Comparison of ENCODE assay signal across 26 mouse cellular contexts in genomic region chr10:71050722-71051333, GRCm38 (mm10).
"Had no signal": no experiment of that assay in that cellular context is flagged by ENCODE, and none has a peak within 500 bp of the region (broad histone marks: within the 10 kb centered on the region; RNA-seq: fewer than 3 reads in every experiment).

No protein-coding gene starts in this region.

- ATAC-seq: liver, embryonic 12.5 days; midbrain, embryonic 13.5 days; midbrain, embryonic 16.5 days had no signal

- H3K9me3 ChIP-seq: limb, embryonic 10.5 days; limb, embryonic 13.5 days; liver, embryonic 15.5 days; lung, embryonic 15.5 days; midbrain, embryonic 10.5 days; midbrain, embryonic 13.5 days; neural tube, embryonic 13.5 days had no signal

- H3K4me1 ChIP-seq: limb, embryonic 10.5 days; liver, embryonic 12.5 days; liver, embryonic 15.5 days; megakaryocyte, embryonic 14.5 days; midbrain, embryonic 13.5 days had no signal

- H3K9ac ChIP-seq: limb, embryonic 13.5 days; liver, embryonic 12.5 days; liver, embryonic 15.5 days; lung, embryonic 15.5 days; midbrain, embryonic 13.5 days; neural tube, embryonic 13.5 days had no signal

- H3K27ac ChIP-seq: kidney, postnatal 0 days; left cerebral cortex, adult 2 months; limb, embryonic 10.5 days; limb, embryonic 13.5 days; liver, embryonic 12.5 days; liver, embryonic 15.5 days; lung, embryonic 15.5 days; midbrain, embryonic 10.5 days; midbrain, embryonic 13.5 days; neural tube, embryonic 13.5 days; stomach, postnatal 0 days had no signal

- DNase-seq: kidney, postnatal 36 days; layer of hippocampus, postnatal 36 days; liver; lung, adult 18-20 months; lung, postnatal 10 days; lung, postnatal 36 days; right cerebral cortex, adult 18-20 months; right cerebral cortex, postnatal 14 days; right cerebral cortex, postnatal 4 days; thymus, adult 2 months; thymus, postnatal 14 days; thymus, postnatal 4 days had no signal

- H3K36me3 ChIP-seq: limb, embryonic 10.5 days; liver, embryonic 12.5 days; liver, embryonic 15.5 days; lung, embryonic 15.5 days; midbrain, embryonic 10.5 days; midbrain, embryonic 13.5 days; neural tube, embryonic 13.5 days had no signal

- H3K4me3 ChIP-seq: left cerebral cortex, adult 2 months; limb, embryonic 10.5 days; limb, embryonic 13.5 days; liver, embryonic 12.5 days; liver, embryonic 15.5 days; lung, embryonic 15.5 days; megakaryocyte, embryonic 14.5 days; midbrain, embryonic 10.5 days; midbrain, embryonic 13.5 days; myocyte; neural tube, embryonic 13.5 days had no signal
